Comparison of ENCODE assay signal across 16 mouse cellular contexts in genomic region chr2:103586423-103586822, GRCm38 (mm10).
"Had no signal": no experiment of that assay in that cellular context is flagged by ENCODE, and none has a peak within 500 bp of the region (broad histone marks: within the 10 kb centered on the region; RNA-seq: fewer than 3 reads in every experiment).

No protein-coding gene starts in this region.

- H3K36me3 ChIP-seq: liver, embryonic 13.5 days had no signal

- H3K9me3 ChIP-seq: liver, embryonic 13.5 days had no signal

- DNase-seq: kidney, adult 11 months; kidney, adult 9 months; kidney, postnatal 25 days; layer of hippocampus, postnatal 36 days; left cerebral cortex, postnatal 4 days; liver, embryonic 13.5 days; lung, adult 2 months; lung, postnatal 14 days; lung, postnatal 4 days; midbrain, embryonic 14.5 days; thymus, adult 2 months; thymus, postnatal 14 days; thymus, postnatal 4 days had no signal

- H3K4me3 ChIP-seq: liver, embryonic 13.5 days had no signal

- H3K9ac ChIP-seq: liver, embryonic 13.5 days had no signal

- H3K27me3 ChIP-seq: liver, embryonic 13.5 days had no signal

- H3K4me2 ChIP-seq: liver, embryonic 13.5 days; midbrain, embryonic 11.5 days had no signal

- H3K27ac ChIP-seq: kidney, postnatal 0 days; liver, embryonic 13.5 days; stomach, postnatal 0 days had no signal
